Mouse (Mus musculus): ENCODE measurements around the gene Plxnc1. TPM values are rescaled to one million over a fixed set of nuclear protein-coding genes. Genes with fewer than 3 reads are reported as not detected.

Plxnc1 gene
- polyA plus RNA-seq, 1 experiment from 2014 or later, result 0.70 TPM

DNA sequence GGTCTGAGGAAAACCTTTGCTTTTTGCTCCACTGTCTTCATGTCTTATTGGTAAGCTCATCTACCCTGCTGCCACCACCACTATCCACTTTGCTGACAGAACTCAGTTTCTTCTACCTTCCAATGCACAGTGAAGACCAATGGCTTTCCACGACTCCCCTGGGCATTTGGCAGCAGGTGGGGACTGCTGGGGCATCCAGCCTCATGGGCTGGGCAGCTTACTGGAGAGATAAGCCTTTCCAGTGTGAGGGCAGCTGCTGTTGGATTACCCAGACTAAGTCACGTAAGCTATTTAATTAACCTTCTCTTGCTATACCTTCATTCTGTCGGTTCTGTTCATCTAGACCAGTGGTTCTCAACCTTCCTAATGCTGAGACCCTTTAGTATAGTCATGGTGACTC lies 126.5 kb downstream of the Plxnc1 start:
- Histone ChIP-seq H3K36me3 (ENCODE audit: control insufficient read depth, insufficient read depth) (no peaks in the 10 kb centered on the region), H3K4me1 (replicated peaks; ENCODE audit: control insufficient read depth, insufficient read depth, low read length) (no peaks in the 10 kb centered on the region), H3K9ac (ENCODE audit: low read depth, low read length) (no peak overlapping the region), H3K27ac (ENCODE audit: low read depth, low read length) (no peak overlapping the region), H3K9me3 (ENCODE audit: control insufficient read depth) (no peaks in the 10 kb centered on the region), H3K4me3 (ENCODE audit: low read depth, low read length) (no peak overlapping the region), H3K4me2 (replicated peaks; ENCODE audit: low read depth) (no peak overlapping the region), H3K27me3 (replicated peaks; ENCODE audit: control insufficient read depth, insufficient read depth, low read length) (no peaks in the 10 kb centered on the region)
- no peak for ATAC-seq
- WGBS, result 81% methylated on average over 3 of the region's 3 CpGs
- no peak for TF ChIP-seq CTCF (IDR thresholded peaks at IDR 0.05; ENCODE audit: low read depth)

DNA sequence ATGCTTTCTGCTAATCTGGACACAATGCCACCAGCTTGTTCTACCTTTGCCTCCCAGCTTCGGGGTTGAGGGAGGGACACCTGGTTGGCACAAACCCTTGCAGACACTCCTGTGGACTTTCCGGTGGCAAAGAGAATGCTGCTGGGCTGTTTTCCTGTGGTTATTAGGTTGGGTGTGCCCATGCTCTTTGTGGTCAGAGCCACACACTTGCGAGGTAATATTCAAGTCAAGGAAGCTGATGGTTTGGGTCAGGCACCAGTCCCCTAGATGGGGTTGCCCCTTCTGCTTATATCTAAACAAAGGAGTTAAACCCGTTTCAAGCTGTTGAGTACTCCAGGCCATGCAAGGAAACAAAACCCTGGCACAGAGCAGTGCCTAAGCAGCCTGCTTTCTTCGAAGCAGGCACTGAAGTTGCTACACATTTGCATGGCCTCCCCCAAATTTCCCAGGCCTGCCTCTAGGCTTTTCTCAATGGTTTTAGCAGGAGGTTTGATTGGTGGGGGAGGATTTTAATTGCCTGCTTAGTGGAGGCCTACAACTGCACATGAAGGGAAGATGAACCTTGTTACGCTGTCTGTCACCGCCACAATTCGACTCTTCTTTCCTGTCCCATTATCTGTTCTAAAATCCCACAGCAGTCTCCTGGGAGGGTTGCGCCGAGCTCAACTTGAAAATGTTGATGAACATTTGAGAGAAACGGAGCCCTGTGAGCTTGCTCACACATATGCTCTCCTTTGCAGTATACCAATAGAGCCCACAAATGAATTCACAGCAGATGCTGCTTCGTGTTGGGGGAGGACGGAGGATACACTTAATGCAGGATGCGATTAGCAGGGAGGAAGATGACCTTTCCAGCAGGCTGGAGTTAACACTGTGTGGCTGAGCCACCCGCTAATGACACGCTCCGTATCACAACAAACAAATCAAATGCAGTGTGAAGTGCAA lies 132.5 kb downstream of the Plxnc1 start:
- WGBS, result 74% methylated on average over 17 of the region's 17 CpGs
- ATAC-seq, result no peak

DNA sequence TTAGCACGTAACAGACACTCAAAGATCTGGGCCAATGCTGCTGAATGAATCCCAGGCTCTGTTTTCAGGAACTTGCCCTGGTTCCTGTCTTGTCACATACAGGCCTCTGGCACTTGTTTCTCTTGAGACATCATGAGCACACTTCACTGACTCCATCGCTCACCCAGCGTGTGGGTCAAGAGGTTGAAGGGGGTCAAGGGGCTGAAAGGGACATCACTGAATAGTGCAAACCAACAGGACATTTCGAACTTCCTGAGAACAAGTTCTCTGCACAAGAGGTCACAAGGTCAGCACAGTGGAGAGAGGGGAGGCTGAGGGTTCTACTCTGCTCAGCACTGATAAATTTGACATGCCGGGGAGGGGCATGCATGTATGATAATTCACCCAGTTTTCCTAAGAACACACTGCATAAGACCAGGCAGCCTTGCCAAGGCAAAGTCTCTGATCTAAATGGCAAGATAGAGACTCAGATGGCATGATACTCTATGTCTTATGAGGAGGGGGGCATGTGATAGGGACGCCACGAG lies 134.6 kb downstream of the Plxnc1 start:
- Histone ChIP-seq H3K4me3 (ENCODE audit: low read depth, low read length) (no peak overlapping the region), H3K27ac (ENCODE audit: low read depth, low read length) (no peak overlapping the region), H3K9me3 (ENCODE audit: control insufficient read depth) (no peaks in the 10 kb centered on the region), H3K36me3 (ENCODE audit: control insufficient read depth, insufficient read depth) (no peaks in the 10 kb centered on the region), H3K27me3 (replicated peaks; ENCODE audit: control insufficient read depth, insufficient read depth, low read length) (no peaks in the 10 kb centered on the region), H3K4me1 (replicated peaks; ENCODE audit: control insufficient read depth, insufficient read depth, low read length) (no peaks in the 10 kb centered on the region), H3K4me2 (replicated peaks; ENCODE audit: low read depth) (no peak overlapping the region), H3K9ac (ENCODE audit: low read depth, low read length) (no peak overlapping the region)
- TF ChIP-seq CTCF (IDR thresholded peaks at IDR 0.05; ENCODE audit: low read depth), result no peak
- WGBS, result 73% methylated on average over 7 of the region's 7 CpGs
- no peak for ATAC-seq

More for the DNA sequence above, 132.5 kb downstream of the Plxnc1 start:
- Histone ChIP-seq H3K4me1 (replicated peaks; ENCODE audit: control insufficient read depth, insufficient read depth, low read length) (no peaks in the 10 kb centered on the region), H3K9me3 (ENCODE audit: control insufficient read depth) (no peaks in the 10 kb centered on the region), H3K4me2 (replicated peaks; ENCODE audit: low read depth) (no peak overlapping the region), H3K4me3 (ENCODE audit: low read depth, low read length) (no peak overlapping the region), H3K36me3 (ENCODE audit: control insufficient read depth, insufficient read depth) (no peaks in the 10 kb centered on the region), H3K27me3 (replicated peaks; ENCODE audit: control insufficient read depth, insufficient read depth, low read length) (no peaks in the 10 kb centered on the region), H3K27ac (ENCODE audit: low read depth, low read length) (no peak overlapping the region), H3K9ac (ENCODE audit: low read depth, low read length) (no peak overlapping the region)
- TF ChIP-seq CTCF (IDR thresholded peaks at IDR 0.05; ENCODE audit: low read depth), result no peak

DNA sequence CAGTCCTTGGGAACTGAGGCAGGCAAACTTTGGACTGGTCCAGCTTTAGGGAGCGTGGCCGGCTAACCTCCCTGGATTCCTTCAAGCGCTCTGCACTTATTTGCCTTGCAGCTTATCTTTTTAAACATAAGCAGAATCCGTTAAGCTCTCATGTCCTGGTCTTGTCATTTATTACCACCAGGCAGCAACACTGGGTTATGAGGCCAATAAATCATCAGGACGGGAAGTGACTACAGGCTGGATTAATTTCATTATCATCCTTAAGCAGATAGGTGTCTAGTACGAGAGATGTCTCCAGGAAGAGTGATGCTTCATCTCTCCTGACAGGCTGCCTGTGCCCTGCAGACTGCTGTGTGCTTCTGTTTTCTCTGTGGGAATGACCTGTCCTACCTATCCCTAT lies 136.4 kb downstream of the Plxnc1 start:
- H3K27me3 ChIP-seq (replicated peaks; ENCODE audit: control insufficient read depth, insufficient read depth, low read length), result no peaks in the 10 kb centered on the region
- no peak for ATAC-seq
- no peaks in the 10 kb centered on the region for H3K9me3 ChIP-seq (ENCODE audit: control insufficient read depth)
- no peak overlapping the region for H3K4me3 ChIP-seq (ENCODE audit: low read depth, low read length)
- WGBS, result 23% methylated on average over 6 of the region's 6 CpGs
- no peak overlapping the region for H3K4me2 ChIP-seq (replicated peaks; ENCODE audit: low read depth)
- no peak overlapping the region for H3K27ac ChIP-seq (ENCODE audit: low read depth, low read length)
- no peaks in the 10 kb centered on the region for H3K36me3 ChIP-seq (ENCODE audit: control insufficient read depth, insufficient read depth)
- no peaks in the 10 kb centered on the region for H3K4me1 ChIP-seq (replicated peaks; ENCODE audit: control insufficient read depth, insufficient read depth, low read length)
- no peak overlapping the region for H3K9ac ChIP-seq (ENCODE audit: low read depth, low read length)
- no peak for TF ChIP-seq CTCF (IDR thresholded peaks at IDR 0.05; ENCODE audit: low read depth)

DNA sequence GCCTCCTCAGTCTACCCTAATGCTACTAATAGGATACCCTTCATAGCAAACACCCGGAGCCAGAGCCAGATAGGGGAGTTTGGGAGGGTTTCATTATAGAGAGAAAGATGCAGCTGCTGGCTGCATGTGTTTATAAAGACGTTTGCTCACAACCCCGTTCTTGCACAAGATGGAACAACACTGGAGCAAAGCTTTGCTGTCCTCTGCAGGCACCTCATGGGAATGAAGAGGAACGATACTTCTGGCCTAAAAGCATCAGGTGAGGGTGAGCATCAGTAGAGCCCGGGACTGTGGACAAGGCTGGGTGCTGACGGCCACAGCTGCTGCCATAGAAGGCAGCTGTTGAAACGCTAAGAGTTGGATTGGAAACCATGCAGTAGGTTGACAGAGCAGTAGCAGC lies 137.3 kb downstream of the Plxnc1 start:
- no peak overlapping the region for H3K27ac ChIP-seq (ENCODE audit: low read depth, low read length)
- H3K9ac ChIP-seq (ENCODE audit: low read depth, low read length), result no peak overlapping the region
- no peak for ATAC-seq
- H3K4me2 ChIP-seq (replicated peaks; ENCODE audit: low read depth), result no peak overlapping the region
- no peaks in the 10 kb centered on the region for H3K36me3 ChIP-seq (ENCODE audit: control insufficient read depth, insufficient read depth)
- H3K9me3 ChIP-seq (ENCODE audit: control insufficient read depth), result no peaks in the 10 kb centered on the region
- no peak overlapping the region for H3K4me3 ChIP-seq (ENCODE audit: low read depth, low read length)
- no peaks in the 10 kb centered on the region for H3K4me1 ChIP-seq (replicated peaks; ENCODE audit: control insufficient read depth, insufficient read depth, low read length)
- peak; percentile 60 for TF ChIP-seq CTCF (IDR thresholded peaks at IDR 0.05; ENCODE audit: low read depth)
- H3K27me3 ChIP-seq (replicated peaks; ENCODE audit: control insufficient read depth, insufficient read depth, low read length), result no peaks in the 10 kb centered on the region
- WGBS, result 55% methylated on average over 7 of the region's 7 CpGs

DNA sequence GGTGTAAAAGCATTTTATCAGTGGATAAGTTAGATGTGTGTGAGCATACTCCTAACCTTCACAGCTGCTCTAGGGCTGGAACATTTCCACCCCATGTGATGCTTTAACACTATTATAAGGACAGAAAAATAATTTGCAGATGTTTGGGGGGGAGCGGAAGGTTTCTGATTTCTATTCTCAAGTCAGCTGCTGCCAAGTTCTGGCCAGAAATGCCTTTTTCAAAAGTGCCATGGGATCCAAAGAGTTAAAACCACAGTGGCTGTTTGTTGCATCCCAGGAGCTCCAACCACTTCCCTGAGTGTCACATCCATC lies 139.8 kb downstream of the Plxnc1 start:
- Histone ChIP-seq H3K4me2 (replicated peaks; ENCODE audit: low read depth) (no peak overlapping the region), H3K4me1 (replicated peaks; ENCODE audit: control insufficient read depth, insufficient read depth, low read length) (no peaks in the 10 kb centered on the region), H3K27ac (ENCODE audit: low read depth, low read length) (no peak overlapping the region), H3K4me3 (ENCODE audit: low read depth, low read length) (no peak overlapping the region), H3K27me3 (replicated peaks; ENCODE audit: control insufficient read depth, insufficient read depth, low read length) (no peaks in the 10 kb centered on the region), H3K36me3 (ENCODE audit: control insufficient read depth, insufficient read depth) (no peaks in the 10 kb centered on the region), H3K9ac (ENCODE audit: low read depth, low read length) (no peak overlapping the region), H3K9me3 (ENCODE audit: control insufficient read depth) (no peaks in the 10 kb centered on the region)
- no peak for ATAC-seq
- WGBS, result 90% methylated on average over 1 of the region's 1 CpGs
- TF ChIP-seq CTCF (IDR thresholded peaks at IDR 0.05; ENCODE audit: low read depth), result no peak
